Mouse (Mus musculus): ENCODE measurements at regions not wholly inside any gene's neighbourhood (a gene's known extent, or its start where the extent isn't known, plus 50 kb on each side); places are given as distances from the start of the nearest gene placed in this dataset.
A peak's percentile ranks its signal among the peaks of the same experiment; 100 is the strongest.

GRCm38 (mm10) chr4:154781391-154781790, 55.9 kb upstream of the Ttc34 start:
- no peak for DNase-seq (ENCODE audit: low spot score in 2 of 2)

GRCm38 (mm10) chr4:154782291-154782690, 55.0 kb upstream of the Ttc34 start:
- no peak for DNase-seq (ENCODE audit: low spot score in 2 of 2)

GRCm38 (mm10) chr4:154785282-154785987, 51.8 kb upstream of the Ttc34 start:
- no peak for DNase-seq (ENCODE audit: low spot score in 2 of 2)

GRCm38 (mm10) chr4:154787190-154787589, 50.1 kb upstream of the Ttc34 start:
- DNase-seq (ENCODE audit: low spot score in 2 of 2), result peak in 1 of 2 experiments; percentile 10
